Mouse (Mus musculus) urinary bladder, postnatal 14 days (tissue): Measurements from ENCODE around the gene Nifk.
A peak's percentile ranks its signal among the peaks of the same experiment; 100 is the strongest.

ENCODE experiments used
- DNase-seq: peaks from one replicate; pipeline ENCODE4 v3.0.0; 2021; ENCODE audit warnings: low spot score

The Nifk gene

GRCm38 (mm10) chr1:118321661-118322201, at the start of gene Nifk:
Nifk (plus strand) TSS chr1:118321839.
- peak; percentile 92 for DNase-seq

GRCm38 (mm10) chr1:118275139-118275538, 46.5 kb upstream of the Nifk start:
- DNase-seq, result no peak

DNA sequence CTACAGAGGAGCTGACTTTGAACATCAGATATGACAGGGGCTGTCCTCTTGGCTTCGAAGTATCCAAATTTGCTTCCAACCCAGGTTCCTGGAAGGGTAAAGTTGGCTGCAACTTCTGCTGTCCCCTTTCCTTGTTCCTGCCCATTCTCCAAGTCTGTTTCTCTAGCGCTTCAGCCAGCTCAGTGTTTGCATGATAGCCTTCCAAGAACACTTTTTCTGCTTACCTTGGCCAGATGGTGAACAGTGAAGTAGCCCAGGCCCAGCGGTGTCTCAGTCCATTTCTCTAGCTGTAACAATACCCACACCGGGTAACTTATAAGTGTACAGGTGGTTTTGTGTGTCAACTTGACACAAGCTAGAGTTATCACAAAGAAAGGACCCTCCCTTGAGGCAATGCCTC, 29.3 kb upstream of the Nifk start:
- DNase-seq, result no peak

- no peak for DNase-seq
Measured at GRCm38 (mm10) chr1:118294192-118294591, 27.4 kb upstream of the Nifk start.

GRCm38 (mm10) chr1:118294826-118295225, 26.8 kb upstream of the Nifk start:
- no peak for DNase-seq

DNA sequence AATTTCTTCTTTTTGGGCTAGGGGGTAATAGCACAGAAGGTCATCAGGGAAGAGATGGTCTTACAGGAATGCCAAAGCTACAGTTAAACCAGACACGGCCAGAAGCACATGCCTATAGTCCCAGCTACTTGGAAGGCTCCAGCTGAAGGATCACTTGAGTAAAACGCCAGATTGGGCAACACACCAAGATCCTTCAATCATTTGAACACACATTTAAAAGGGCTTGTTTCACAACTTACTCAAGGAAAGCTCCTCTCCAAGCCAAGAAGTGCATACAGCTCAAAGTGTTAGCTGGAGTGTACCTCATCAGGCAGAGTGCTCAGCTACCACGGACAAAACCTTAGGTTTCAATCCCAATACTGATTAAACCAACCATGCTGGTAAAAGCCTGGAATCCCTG, 25.0 kb upstream of the Nifk start:
- no peak for DNase-seq

DNA sequence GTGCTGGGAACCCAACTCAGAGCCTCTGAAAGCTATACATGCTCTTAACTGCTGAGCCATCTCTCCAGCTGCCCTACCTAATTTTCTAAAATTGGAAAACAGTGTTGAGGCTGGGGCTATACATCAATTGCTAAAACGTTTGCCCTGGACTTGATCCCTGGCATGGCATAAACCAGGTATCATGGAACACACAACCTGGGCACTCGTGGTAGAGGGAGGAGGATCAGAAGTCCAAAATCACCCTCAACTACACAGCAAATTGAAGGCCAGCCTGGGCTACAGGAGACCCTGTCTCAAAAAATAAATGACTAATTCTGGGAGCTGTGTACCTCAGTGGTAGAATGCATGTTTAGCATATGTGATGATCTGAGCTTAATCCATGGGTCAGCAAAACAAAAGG, 23.9 kb upstream of the Nifk start:
- no peak for DNase-seq

DNA sequence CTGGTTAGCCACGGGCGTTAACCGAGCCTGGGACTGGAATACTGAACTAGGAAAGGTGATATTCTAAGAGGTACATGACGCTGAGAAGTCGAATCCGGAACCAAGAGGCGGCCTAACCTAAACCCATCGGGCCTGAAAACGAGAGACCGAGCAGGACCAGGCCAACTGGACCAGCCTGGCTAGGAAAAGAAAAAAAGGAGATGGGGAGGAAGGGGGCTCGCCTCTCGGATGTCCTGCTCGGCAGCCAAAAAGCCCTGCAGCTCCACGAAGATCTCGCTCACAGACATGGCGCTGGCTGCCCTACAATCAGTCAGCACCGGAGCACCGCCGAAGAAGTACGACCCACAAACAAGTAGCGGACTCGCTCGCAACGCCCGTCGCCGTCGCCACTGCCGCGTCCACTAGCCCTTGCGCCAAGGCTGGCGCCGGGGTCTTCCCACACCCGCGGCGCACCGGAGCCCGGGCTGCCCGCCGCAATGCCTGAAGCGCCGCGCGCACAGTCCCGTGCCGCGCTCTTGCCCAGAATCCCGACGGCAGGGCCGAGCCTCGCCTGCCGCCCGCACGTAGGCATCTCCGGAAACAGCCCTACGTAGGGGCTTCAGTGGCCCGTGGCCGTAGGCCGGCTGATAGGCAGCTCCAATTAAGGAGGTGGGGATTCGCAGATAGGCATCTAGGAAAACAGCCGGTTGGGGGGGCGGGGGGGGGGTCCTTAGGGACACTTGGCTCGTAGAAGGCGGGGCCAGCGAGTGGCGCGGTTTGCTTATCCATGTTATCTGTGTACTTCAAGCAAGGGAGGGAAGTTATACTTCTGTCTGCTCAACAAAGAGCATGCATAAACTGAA, 10.6 kb upstream of the Nifk start:
- peak; percentile 87 for DNase-seq

GRCm38 (mm10) chr1:118311622-118312326, 9.9 kb upstream of the Nifk start, which contains the start of gene Tsn:
Tsn (minus strand) TSS chr1:118311739.
- no peak for DNase-seq

GRCm38 (mm10) chr1:118320696-118321095, 943 bp upstream of the Nifk start:
- DNase-seq, result peak; percentile 18

DNA sequence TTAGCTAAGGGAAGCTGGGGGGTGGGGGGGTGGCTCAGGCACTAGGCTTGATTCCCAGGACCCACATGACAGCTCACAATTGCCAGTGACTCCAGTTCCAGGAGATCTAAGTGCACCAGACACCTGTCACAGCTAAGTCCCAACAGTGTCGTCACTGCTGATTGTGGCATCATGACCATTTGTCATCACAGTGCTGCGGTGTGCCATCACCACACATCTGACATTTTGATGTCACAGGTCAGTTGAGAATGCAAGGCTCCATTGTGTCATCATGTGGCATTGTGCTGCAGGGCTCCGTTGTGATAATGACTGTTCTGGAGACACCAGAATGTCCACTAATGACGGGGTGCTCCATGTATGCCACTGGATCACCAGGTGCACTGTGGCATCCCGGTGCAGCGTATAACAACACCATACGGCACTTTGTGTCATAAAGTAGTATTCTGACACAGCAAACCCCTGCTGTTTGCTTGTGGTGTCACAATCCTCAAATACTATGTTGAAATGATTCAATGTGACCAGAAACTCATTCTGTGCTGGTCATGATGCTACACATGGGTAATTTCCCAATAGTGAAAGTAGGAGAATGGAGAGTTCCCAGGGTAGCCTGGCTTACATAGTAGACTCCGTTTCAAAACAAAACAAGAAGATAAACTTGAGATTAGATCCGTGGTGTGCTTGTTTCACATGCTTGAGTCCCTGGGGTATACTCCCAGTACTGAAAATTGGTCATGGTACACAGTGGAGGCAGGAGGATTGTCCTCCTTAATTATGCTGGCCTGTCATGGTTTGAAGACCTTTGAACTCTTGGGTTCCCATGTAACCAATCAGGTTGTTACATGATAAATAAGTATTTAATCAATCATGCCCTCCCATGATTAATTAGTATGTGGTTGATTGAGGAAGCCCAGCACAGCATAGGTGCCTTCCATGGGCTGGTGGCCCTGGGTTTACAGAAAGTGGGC, 13.4 kb downstream of the Nifk start:
- no peak for DNase-seq

DNA sequence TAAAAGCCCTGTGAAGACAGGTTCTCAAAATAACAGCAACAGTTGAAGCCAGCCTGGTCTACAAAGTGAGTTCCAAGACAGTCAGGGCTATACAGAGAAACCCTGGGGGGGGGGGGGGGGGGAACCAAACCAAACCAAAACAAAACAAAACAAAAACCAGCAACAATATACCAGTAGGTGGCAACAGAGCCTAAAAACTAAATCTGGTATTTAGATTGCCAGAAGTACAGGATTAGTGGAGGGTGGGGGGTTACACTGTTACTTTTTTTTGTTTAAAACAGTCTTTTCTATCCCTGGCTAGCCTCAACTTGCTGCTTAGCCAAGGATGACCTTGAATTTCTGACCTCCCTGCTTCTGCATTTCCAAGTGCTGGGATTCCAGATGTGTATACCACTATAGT, 14.2 kb downstream of the Nifk start:
- DNase-seq, result no peak

DNA sequence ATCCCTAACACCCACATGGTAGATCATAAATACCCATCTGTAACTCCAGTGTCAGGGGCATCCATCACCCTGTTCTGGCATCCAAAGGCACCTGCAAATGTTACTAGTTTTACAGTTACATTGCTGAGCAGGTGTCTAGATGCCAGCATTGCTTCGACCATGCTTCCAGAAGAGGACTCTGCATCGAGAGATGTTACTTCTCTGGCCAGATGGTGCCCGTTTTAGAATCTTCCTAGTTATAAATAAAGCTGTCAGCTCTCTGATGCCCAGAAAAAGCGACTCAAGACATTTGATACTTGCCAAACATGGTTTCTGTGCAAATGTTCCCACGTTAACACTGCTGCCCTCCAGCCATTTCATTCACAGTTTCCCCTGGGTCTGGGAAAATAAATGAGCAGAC, 16.3 kb downstream of the Nifk start:
- no peak for DNase-seq

- no peak for DNase-seq
Measured at GRCm38 (mm10) chr1:118343649-118344435, 22.2 kb downstream of the Nifk start.

GRCm38 (mm10) chr1:118349922-118350321, 28.3 kb downstream of the Nifk start:
- no peak for DNase-seq

GRCm38 (mm10) chr1:118359071-118359761, 37.6 kb downstream of the Nifk start:
- no peak for DNase-seq

DNA sequence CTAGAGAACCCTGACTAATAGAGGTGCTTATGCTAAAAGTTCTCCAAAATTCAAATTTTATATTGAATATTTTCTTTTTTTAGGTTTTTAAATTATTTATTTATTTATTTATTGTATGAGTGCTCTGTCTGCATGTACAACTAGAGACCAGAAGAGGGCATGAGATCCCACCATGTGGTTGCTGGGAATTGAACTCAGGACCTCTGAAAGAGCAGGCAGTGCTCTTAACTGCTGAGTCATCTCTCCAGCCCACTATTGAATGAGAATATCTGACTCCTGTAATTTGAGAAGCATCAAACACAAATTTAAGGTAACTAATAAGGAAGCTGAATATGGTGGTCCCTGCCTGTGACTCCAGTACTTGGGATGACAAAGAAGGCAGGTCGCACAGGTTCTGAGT, 46.3 kb downstream of the Nifk start:
- no peak for DNase-seq

- DNase-seq, result no peak
Measured at GRCm38 (mm10) chr1:118368721-118369461, 47.3 kb downstream of the Nifk start.

GRCm38 (mm10) chr1:118377784-118378183, 56.1 kb downstream of the Nifk start:
- DNase-seq, result no peak
